In the genomic region with DNA sequence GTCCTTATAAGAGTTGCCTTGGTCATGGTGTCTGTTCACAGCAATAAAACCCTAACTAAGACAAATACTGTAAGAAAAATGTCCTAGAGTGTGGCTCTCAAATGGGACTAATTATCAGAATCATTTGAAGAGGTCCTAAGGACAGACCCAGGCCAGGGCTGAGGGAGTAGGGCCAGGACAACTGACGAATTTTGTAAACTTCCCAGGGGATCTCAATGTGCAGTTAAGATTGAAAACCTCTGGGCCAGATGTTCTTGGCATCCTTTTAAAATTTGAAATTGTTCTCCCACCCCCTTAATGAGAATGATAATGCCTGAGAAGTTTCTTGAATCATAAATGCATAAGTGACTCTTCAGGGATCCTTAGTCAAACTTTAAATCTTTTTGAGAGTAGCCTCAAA, we compare ENCODE assay signal across 21 mouse cellular contexts. TPM values are rescaled to one million over a fixed set of nuclear protein-coding genes. Genes with fewer than 3 reads are reported as not detected.
DNase-seq lines count a peak whose midpoint lies in the region; TF ChIP-seq lines count a peak whose summit lies in the region.
"Had no signal": no experiment of that assay in that cellular context is flagged by ENCODE, and none has a peak within 500 bp of the region (broad histone marks: within the 10 kb centered on the region; RNA-seq: fewer than 3 reads in every experiment).

No protein-coding gene starts in this region.

- intact Hi-C loops in gastrocnemius, adult 2 months (cut with DNase I): no loop called here

- TF ChIP-seq CTCF in gastrocnemius, adult 2 months (IDR thresholded peaks at IDR 0.05): no peak

- no peak for DNase-seq in gastrocnemius, adult 2 months
- DNase-seq in gastrocnemius, postnatal 4 days (ENCODE audit: low spot score in 2 of 2): no peak
- DNase-seq in heart, adult 11 months: peak; percentile 91
- DNase-seq in heart, postnatal 4 days: no peak
- DNase-seq in neural tube, embryonic 10.5 days (ENCODE audit: extremely low spot score, low spot score): no peak
- DNase-seq: adrenal gland, adult 2 months; adrenal gland, postnatal 10 days; adrenal gland, postnatal 25 days; cerebellum, adult 11 months; cerebellum, adult 18-20 months; cerebellum, adult 8-10 months; cerebellum, adult 9-11 months; cerebellum, postnatal 36 days; embryo, embryonic 11 days had no signal

- H3K27ac ChIP-seq in gastrocnemius, adult 2 months: peak overlapping the region; percentile 28; the same call in 1 of the 2 replicates
- H3K27ac ChIP-seq: embryonic facial prominence, embryonic 13.5 days; embryonic facial prominence, embryonic 15.5 days; forebrain, embryonic 10.5 days; forebrain, embryonic 12.5 days had no signal

- no peak overlapping the region for H3K4me3 ChIP-seq in gastrocnemius, adult 2 months
- H3K4me3 ChIP-seq: embryonic facial prominence, embryonic 13.5 days; embryonic facial prominence, embryonic 15.5 days; erythroblast, embryonic 14.5 days; forebrain, embryonic 10.5 days; forebrain, embryonic 12.5 days had no signal

RNA-seq across cellular contexts. Expression of a gene that starts 14.3 kb away (rescaled TPM):
- total RNA-seq in gastrocnemius, adult 2 months (2021): 1 to 10 TPM; 1.6 to 2.5 TPM
- total RNA-seq in gastrocnemius, postnatal 4 days (2021): 1 to 10 TPM; 5.4 to 5.5 TPM
- total RNA-seq in heart, postnatal 4 days (2021): 1 to 10 TPM; 2.3 to 3.2 TPM
- total RNA-seq: common myeloid progenitor, adult 5-6 weeks; MEL had no signal

RNA-seq across cellular contexts. Expression of a gene that starts 27.5 kb away (rescaled TPM):
- total RNA-seq in gastrocnemius, adult 2 months (2021): 10 to 100 TPM; 13.7 to 20.2 TPM
- total RNA-seq in gastrocnemius, postnatal 4 days (2021): 10 to 100 TPM; 23.5 to 24.4 TPM
- 10 to 100 TPM; 24.0 to 24.2 TPM for total RNA-seq in heart, postnatal 4 days (2021)
